Mouse (Mus musculus) CD4-positive helper T cell, adult 2 months (primary cell): ENCODE data around the gene Ddx58.

Experiments used
- DNase-seq: peaks from one replicate; pipeline ENCODE4 v3.0.0-alpha.2; 2012; ENCODE audit warnings: low read depth, missing footprints, low spot score

Gene Ddx58

GRCm38 (mm10) chr4:40234256-40234655, 5.4 kb downstream of the Ddx58 start:
- no peak for DNase-seq

DNA sequence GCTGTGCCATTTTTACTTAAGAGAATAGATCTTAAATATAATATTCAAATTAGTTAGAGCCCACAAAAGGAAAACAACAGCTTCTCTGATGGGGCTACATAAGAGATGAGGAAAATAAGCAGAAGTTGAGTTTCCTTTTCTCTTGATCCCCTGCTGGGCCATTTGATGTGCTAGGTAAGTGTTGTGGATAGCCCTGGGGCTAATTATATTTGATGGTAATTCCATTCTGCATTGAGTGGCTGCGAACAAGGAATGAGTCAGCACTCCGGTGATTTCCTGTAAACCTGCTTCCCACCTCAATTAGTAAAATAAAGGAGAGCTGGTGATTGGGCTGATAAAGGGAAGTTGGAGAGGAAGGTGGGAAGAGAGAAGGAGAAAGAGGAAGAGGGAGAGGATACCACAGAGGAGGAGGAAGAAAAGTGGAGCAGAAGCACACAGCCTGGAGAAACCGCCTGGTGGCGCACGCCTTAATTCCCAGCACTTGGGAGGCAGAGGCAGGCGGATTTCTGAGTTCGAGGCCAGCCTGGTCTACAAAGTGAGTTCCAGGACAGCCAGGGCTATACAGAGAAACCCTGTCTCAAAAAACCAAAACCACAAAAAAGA, 6.5 kb downstream of the Ddx58 start:
- DNase-seq = no peak

DNA sequence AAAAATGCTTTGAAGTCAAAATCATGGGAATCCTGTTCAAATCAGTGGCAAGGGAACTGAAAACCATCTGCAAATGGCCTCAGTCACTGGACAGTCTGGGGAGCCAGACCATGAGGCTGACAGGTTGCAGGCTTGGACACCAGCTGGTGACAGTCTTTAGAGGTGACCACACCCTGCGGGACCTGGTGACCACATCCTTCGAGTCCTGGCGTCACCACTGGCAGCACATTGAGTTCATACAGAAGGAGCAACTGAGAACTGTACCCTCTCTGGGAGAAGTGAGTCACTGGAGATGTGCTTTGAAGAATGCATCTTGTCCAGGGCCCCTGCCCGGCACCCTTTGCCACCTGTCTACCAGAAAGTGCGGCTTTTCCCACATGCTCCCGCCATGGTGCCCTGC, 9.9 kb downstream of the Ddx58 start:
- no peak for DNase-seq

- no peak for DNase-seq
Measured at GRCm38 (mm10) chr4:40227886-40228285, 11.7 kb downstream of the Ddx58 start.

DNA sequence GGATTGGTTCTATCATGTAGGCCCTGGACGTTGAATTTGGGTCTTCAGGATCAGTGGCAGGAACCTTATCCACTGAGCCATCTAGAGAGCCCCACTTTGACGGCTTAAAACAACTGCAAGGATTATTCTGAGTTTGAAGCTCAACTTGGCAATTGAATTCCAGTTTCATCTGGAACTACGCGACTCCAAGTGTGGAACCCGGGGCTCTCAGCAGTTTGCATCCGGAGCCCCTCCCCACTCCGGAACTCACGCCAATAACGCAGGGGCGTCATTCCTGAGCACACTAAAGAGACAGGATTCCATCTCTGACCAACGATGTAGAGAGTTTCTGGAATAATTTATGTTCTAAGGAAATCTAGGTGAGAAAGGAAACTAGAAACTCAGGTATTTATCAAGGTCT, 12.5 kb downstream of the Ddx58 start:
- no peak for DNase-seq

- no peak for DNase-seq
Measured at GRCm38 (mm10) chr4:40226095-40226494, 13.5 kb downstream of the Ddx58 start.

GRCm38 (mm10) chr4:40221876-40222585, 17.6 kb downstream of the Ddx58 start:
- DNase-seq = no peak

GRCm38 (mm10) chr4:40221004-40221760, 18.4 kb downstream of the Ddx58 start:
- no peak for DNase-seq

DNA sequence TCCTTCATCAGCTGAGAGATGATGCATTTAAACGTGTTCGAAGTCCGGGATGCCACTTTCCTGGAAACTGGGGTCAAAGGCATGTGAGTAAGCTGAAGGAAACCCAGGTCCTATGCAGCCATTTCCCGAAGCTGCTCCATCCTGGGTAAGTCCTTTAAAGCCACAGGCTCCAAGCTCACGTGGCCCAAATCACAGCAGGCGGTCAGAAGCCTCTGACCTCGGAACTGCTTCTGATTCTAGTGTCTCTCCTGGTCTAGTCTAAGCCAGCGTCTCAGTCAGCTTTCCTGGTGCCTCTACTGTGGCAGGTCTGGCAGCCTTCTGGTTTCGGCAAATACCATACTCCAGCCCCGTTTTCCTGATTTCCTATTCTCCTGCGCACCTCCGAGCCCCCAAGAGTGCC, 19.2 kb downstream of the Ddx58 start:
- no peak for DNase-seq

- DNase-seq = peak; percentile 52
Measured at GRCm38 (mm10) chr4:40218382-40218781, 21.2 kb downstream of the Ddx58 start.

- peak; percentile 26 for DNase-seq
Measured at GRCm38 (mm10) chr4:40217910-40218309, 21.7 kb downstream of the Ddx58 start.

- no peak for DNase-seq
Measured at GRCm38 (mm10) chr4:40212177-40212576, 27.5 kb downstream of the Ddx58 start.

GRCm38 (mm10) chr4:40207701-40208100, 31.9 kb downstream of the Ddx58 start:
- no peak for DNase-seq

GRCm38 (mm10) chr4:40205231-40205903, 34.3 kb downstream of the Ddx58 start:
- no peak for DNase-seq

GRCm38 (mm10) chr4:40204374-40204773, 35.3 kb downstream of the Ddx58 start:
- DNase-seq = no peak

- no peak for DNase-seq
Measured at GRCm38 (mm10) chr4:40202205-40202604, 37.4 kb downstream of the Ddx58 start.

DNA sequence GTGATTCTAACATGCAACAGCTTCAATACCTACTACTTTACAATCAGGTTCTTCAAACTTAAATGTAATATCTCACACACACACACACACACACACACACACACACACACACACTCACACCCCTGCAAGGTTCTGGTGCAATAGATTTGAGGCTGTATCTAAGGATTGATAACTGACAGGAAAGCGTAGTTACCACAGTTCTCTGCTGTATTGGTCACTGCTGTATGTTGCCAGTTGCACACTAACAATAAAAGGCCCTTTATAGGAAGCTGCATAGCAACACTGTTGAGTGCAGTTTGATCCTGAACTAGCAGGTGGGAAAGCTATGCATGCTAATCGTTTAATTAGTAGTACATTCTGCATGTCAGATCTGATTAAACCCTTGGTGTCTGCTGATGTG, 44.3 kb downstream of the Ddx58 start:
- no peak for DNase-seq

DNA sequence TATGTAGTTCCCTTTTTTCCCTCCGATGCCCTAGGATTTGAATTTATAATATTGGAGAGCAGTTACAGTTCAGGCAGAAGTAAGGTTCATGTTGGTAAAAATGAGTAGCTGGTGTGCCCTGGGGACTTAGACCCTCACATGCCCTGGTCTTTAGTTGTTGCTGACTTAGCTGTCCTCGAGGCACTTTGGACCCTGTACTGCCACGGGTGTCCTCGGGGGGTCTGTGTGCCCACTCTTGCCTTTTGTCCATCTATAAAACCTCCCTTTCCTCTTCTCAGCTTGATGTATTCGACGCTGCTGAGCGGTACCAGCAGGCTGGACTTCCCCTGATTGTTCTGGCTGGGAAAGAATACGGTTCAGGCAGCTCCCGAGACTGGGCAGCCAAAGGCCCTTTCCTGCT, 46.2 kb downstream of the Ddx58 start:
- DNase-seq = no peak

- DNase-seq = no peak
Measured at GRCm38 (mm10) chr4:40192246-40192645, 47.4 kb downstream of the Ddx58 start.

DNA sequence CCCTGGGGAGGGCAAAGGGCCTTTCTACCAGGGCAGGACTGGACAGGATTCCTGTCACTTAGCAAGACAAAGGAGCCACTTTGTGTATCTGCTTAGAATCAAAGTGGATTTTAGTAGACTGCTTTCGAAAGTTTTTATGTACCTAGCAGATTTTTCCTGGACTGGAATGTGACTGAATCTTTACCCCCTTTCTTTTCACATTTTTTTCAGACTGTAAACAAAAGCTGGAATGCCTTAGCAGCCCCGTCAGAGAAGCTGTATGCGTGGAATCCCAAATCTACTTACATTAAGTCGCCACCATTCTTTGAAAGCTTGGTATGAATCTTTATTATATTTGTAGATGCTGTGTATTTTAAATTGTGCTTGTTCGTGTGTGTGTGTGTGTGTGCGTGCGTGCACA, 51.7 kb downstream of the Ddx58 start:
- DNase-seq = no peak

GRCm38 (mm10) chr4:40184470-40184869, 55.2 kb downstream of the Ddx58 start:
- DNase-seq = no peak

DNA sequence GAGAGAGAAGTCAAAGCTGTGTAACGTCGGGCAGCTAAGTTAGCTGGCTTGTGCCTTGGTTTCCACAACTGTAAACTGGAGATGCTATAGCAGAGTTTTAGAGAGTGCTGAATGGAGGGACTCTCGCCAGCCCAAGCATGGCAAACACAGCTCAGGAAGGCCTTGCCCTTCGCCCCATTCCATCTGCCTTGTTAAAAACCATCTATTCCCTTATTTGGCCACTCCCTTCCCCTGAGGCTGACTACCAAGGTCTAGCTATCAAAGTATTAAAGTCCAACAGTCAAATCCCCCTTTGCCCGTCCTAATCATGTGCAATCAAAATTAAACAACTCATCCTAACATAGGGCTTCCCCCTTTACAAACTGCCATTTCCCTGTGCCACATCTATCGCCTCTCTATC, 55.8 kb downstream of the Ddx58 start:
- no peak for DNase-seq
